Mouse (Mus musculus) erythroid progenitor cell, adult 5-6 weeks (primary cell): Measurements from ENCODE around the gene 1700016H13Rik. TPM values are rescaled to one million over a fixed set of nuclear protein-coding genes. Genes with fewer than 3 reads are reported as not detected.

Source experiments
- ATAC-seq: replicated peaks from 2 replicates; pipeline ENCODE4 v1.8.0; 2016; ENCODE audit warnings: moderate number of reproducible peaks, mild to moderate bottlenecking, moderate TSS enrichment, inconsistent platforms; ENCODE audit not compliant: poor library complexity, low FRiP score, severe bottlenecking
- total RNA-seq, 2 experiments: library from RNA; stranded (forward) in 1 of 2; stranded (reverse) in 1 of 2; fragments of 150-400 nt in 1 of 2; fragments of 186-747, 209-891 nt in 1 of 2; gene quantifications; 2 replicates each; pipeline versions ENCODE4 v1.2.3 to v1.2.4; 2015 to 2017; ENCODE audit warnings: low replicate concordance in 2 of 2

1700016H13Rik gene
- total RNA-seq, 2 experiments from 2014 or later: not detected

- no peak for ATAC-seq
These were observed 20.6 kb upstream of the 1700016H13Rik start for GRCm38 (mm10) chr5:103676289-103676881.

- ATAC-seq: no peak
These were observed 18.7 kb upstream of the 1700016H13Rik start for GRCm38 (mm10) chr5:103674482-103674881.

- ATAC-seq: no peak
These were observed 17.8 kb upstream of the 1700016H13Rik start for GRCm38 (mm10) chr5:103673611-103674010.

GRCm38 (mm10) chr5:103671858-103672257, 16.0 kb upstream of the 1700016H13Rik start:
- ATAC-seq: no peak

- ATAC-seq: no peak
These were observed 10.1 kb upstream of the 1700016H13Rik start for GRCm38 (mm10) chr5:103665876-103666275.

GRCm38 (mm10) chr5:103664932-103665331, 9.1 kb upstream of the 1700016H13Rik start:
- no peak for ATAC-seq

GRCm38 (mm10) chr5:103659571-103659970, 3.8 kb upstream of the 1700016H13Rik start:
- ATAC-seq: no peak

GRCm38 (mm10) chr5:103658921-103659320, 3.1 kb upstream of the 1700016H13Rik start:
- ATAC-seq: no peak

GRCm38 (mm10) chr5:103654780-103655179, 1.0 kb downstream of the 1700016H13Rik start:
- no peak for ATAC-seq

- no peak for ATAC-seq
These were observed 1.6 kb downstream of the 1700016H13Rik start for GRCm38 (mm10) chr5:103654225-103654624.

- no peak for ATAC-seq
These were observed 8.5 kb downstream of the 1700016H13Rik start for GRCm38 (mm10) chr5:103647320-103647719.

GRCm38 (mm10) chr5:103644167-103644566, 11.6 kb downstream of the 1700016H13Rik start:
- no peak for ATAC-seq

GRCm38 (mm10) chr5:103637162-103637561, 18.6 kb downstream of the 1700016H13Rik start:
- ATAC-seq: no peak

- no peak for ATAC-seq
These were observed 25.8 kb downstream of the 1700016H13Rik start for GRCm38 (mm10) chr5:103629854-103630580.

GRCm38 (mm10) chr5:103629111-103629764, 26.6 kb downstream of the 1700016H13Rik start, which contains the start of gene Slc10a6:
Gene Slc10a6, minus strand, starts transcription at chr5:103629403.
- ATAC-seq: no peak

GRCm38 (mm10) chr5:103628499-103628898, 27.3 kb downstream of the 1700016H13Rik start:
- ATAC-seq: no peak

- ATAC-seq: no peak
These were observed 31.0 kb downstream of the 1700016H13Rik start for GRCm38 (mm10) chr5:103624831-103625230.

- ATAC-seq: no peak
These were observed 33.5 kb downstream of the 1700016H13Rik start for GRCm38 (mm10) chr5:103622321-103622720.

- ATAC-seq: no peak
These were observed 35.4 kb downstream of the 1700016H13Rik start for GRCm38 (mm10) chr5:103620301-103620973.

- ATAC-seq: no peak
These were observed 38.6 kb downstream of the 1700016H13Rik start for GRCm38 (mm10) chr5:103617191-103617590.
